ENCODE assay signal across 8 mouse cellular contexts in genomic region chr2:51972641-51973409, GRCm38 (mm10). TPM values are rescaled to one million over a fixed set of nuclear protein-coding genes. Genes with fewer than 3 reads are reported as not detected.
DNase-seq lines count a peak whose midpoint lies in the region; ATAC-seq and TF ChIP-seq lines count a peak whose summit lies in the region.

No protein-coding gene starts in this region.

- peak overlapping the region; percentile 67 for H3K4me2 ChIP-seq in embryonic facial prominence, embryonic 12.5 days (replicated peaks)
- H3K4me2 ChIP-seq in heart, embryonic 11.5 days = peak overlapping the region; percentile 69
- peak overlapping the region; percentile 69 for H3K4me2 ChIP-seq in kidney, embryonic 14.5 days (replicated peaks; ENCODE audit: low read depth, low read length)
- peak overlapping the region; percentile 78 for H3K4me2 ChIP-seq in liver, embryonic 12.5 days
- peak overlapping the region; percentile 84 for H3K4me2 ChIP-seq in myocyte (ENCODE audit: low read depth)
- H3K4me2 ChIP-seq in stomach, embryonic 16.5 days (ENCODE audit: low read depth, low read length) = peak overlapping the region; percentile 53

- ATAC-seq in embryonic facial prominence, embryonic 12.5 days (ENCODE audit: insufficient number of reproducible peaks, insufficient read depth, low FRiP score, low TSS enrichment) = peak; percentile 58; the same call in 1 of the 2 replicates
- peak; percentile 78 for ATAC-seq in heart, embryonic 11.5 days (replicated peaks; ENCODE audit: insufficient number of reproducible peaks, low FRiP score, low TSS enrichment)
- ATAC-seq in kidney, embryonic 14.5 days (ENCODE audit: low FRiP score, low TSS enrichment) = peak; percentile 91
- peak; percentile 80 for ATAC-seq in liver, embryonic 12.5 days
- peak; percentile 89 for ATAC-seq in stomach, embryonic 16.5 days (ENCODE audit: insufficient read depth, low FRiP score)

- DNase-seq in CD4-positive, CD25-positive, alpha-beta regulatory T cell, adult 2 months (ENCODE audit: low read depth, low spot score) = peak; percentile 90
- DNase-seq in adrenal gland, postnatal 25 days = peak; percentile 53

- H3K9ac ChIP-seq in embryonic facial prominence, embryonic 12.5 days = peak overlapping the region; percentile 63
- peak overlapping the region; percentile 75 for H3K9ac ChIP-seq in heart, embryonic 11.5 days (ENCODE audit: low read depth, low read length)
- peak overlapping the region; percentile 67 for H3K9ac ChIP-seq in kidney, embryonic 14.5 days (ENCODE audit: low read depth, low read length)
- H3K9ac ChIP-seq in liver, embryonic 12.5 days = peak overlapping the region; percentile 69
- H3K9ac ChIP-seq in stomach, embryonic 16.5 days (ENCODE audit: low read length) = peak overlapping the region; percentile 74

- no peak overlapping the region for H3ac ChIP-seq in myocyte (ENCODE audit: control insufficient read depth, insufficient read length)

- no peak for TF ChIP-seq POLR2A in myocyte (IDR thresholded peaks at IDR 0.05; ENCODE audit: insufficient read length, low read depth)

- no peaks in the 10 kb centered on the region for H3K9me3 ChIP-seq in embryonic facial prominence, embryonic 12.5 days
- no peaks in the 10 kb centered on the region for H3K9me3 ChIP-seq in heart, embryonic 11.5 days (replicated peaks; ENCODE audit: control insufficient read depth, low read length)
- no peaks in the 10 kb centered on the region for H3K9me3 ChIP-seq in kidney, embryonic 14.5 days (ENCODE audit: control insufficient read depth, low read length)
- no peaks in the 10 kb centered on the region for H3K9me3 ChIP-seq in liver, embryonic 12.5 days (replicated peaks)
- no peaks in the 10 kb centered on the region for H3K9me3 ChIP-seq in stomach, embryonic 16.5 days (replicated peaks; ENCODE audit: control insufficient read depth, low read length)

- no peaks in the 10 kb centered on the region for H3K4me1 ChIP-seq in embryonic facial prominence, embryonic 12.5 days
- H3K4me1 ChIP-seq in heart, embryonic 11.5 days (ENCODE audit: control insufficient read depth, insufficient read depth, low read length) = no peaks in the 10 kb centered on the region
- no peaks in the 10 kb centered on the region for H3K4me1 ChIP-seq in kidney, embryonic 14.5 days (ENCODE audit: control insufficient read depth, insufficient read depth, low read length)
- peaks cover 14% of the 10 kb centered on the region for H3K4me1 ChIP-seq in liver, embryonic 12.5 days
- H3K4me1 ChIP-seq in stomach, embryonic 16.5 days (ENCODE audit: control insufficient read depth, insufficient read depth, low read length) = 0 out of 2 replicates have a peak, but pooled peaks cover 2% of the 10 kb centered on the region

- H3K79me2 ChIP-seq in myocyte (ENCODE audit: control insufficient read depth, insufficient read depth) = no peaks in the 10 kb centered on the region

- H3K4me3 ChIP-seq in embryonic facial prominence, embryonic 12.5 days = peak overlapping the region; percentile 49
- peak overlapping the region; percentile 68 for H3K4me3 ChIP-seq in heart, embryonic 11.5 days (ENCODE audit: low read depth, low read length)
- H3K4me3 ChIP-seq in kidney, embryonic 14.5 days (ENCODE audit: low read length) = peak overlapping the region; percentile 56
- H3K4me3 ChIP-seq in liver, embryonic 12.5 days = peak overlapping the region; percentile 69
- peak overlapping the region; percentile 26 for H3K4me3 ChIP-seq in myocyte
- H3K4me3 ChIP-seq in stomach, embryonic 16.5 days (replicated peaks; ENCODE audit: low read length) = peak overlapping the region; percentile 57

- no peaks in the 10 kb centered on the region for H3K36me3 ChIP-seq in embryonic facial prominence, embryonic 12.5 days
- no peaks in the 10 kb centered on the region for H3K36me3 ChIP-seq in heart, embryonic 11.5 days (ENCODE audit: control insufficient read depth, insufficient read depth, low read length)
- no peaks in the 10 kb centered on the region for H3K36me3 ChIP-seq in kidney, embryonic 14.5 days (ENCODE audit: control insufficient read depth, insufficient read depth, low read length)
- no peaks in the 10 kb centered on the region for H3K36me3 ChIP-seq in liver, embryonic 12.5 days
- H3K36me3 ChIP-seq in myocyte (ENCODE audit: control insufficient read depth, insufficient read depth) = no peaks in the 10 kb centered on the region
- no peaks in the 10 kb centered on the region for H3K36me3 ChIP-seq in stomach, embryonic 16.5 days (ENCODE audit: control insufficient read depth, insufficient read depth, low read length)

- peak overlapping the region; percentile 72 for H3K27ac ChIP-seq in embryonic facial prominence, embryonic 12.5 days
- H3K27ac ChIP-seq in heart, embryonic 11.5 days (ENCODE audit: low read depth, low read length) = peak overlapping the region; percentile 67
- H3K27ac ChIP-seq in kidney, embryonic 14.5 days (ENCODE audit: low read depth, low read length) = peak overlapping the region; percentile 78
- H3K27ac ChIP-seq in liver, embryonic 12.5 days = peak overlapping the region; percentile 71
- peak overlapping the region; percentile 75 for H3K27ac ChIP-seq in stomach, embryonic 16.5 days (ENCODE audit: low read length)

- 2% methylated on average over 40 of the region's 40 CpGs for WGBS in embryonic facial prominence, embryonic 12.5 days
- 3% methylated on average over 40 of the region's 40 CpGs for WGBS in heart, embryonic 11.5 days (ENCODE audit: insufficient replicate concordance)
- 2% methylated on average over 40 of the region's 40 CpGs for WGBS in kidney, embryonic 14.5 days
- WGBS in liver, embryonic 12.5 days (ENCODE audit: insufficient replicate concordance) = 3% methylated on average over 40 of the region's 40 CpGs
- 2% methylated on average over 40 of the region's 40 CpGs for WGBS in stomach, embryonic 16.5 days

- H3K27me3 ChIP-seq in embryonic facial prominence, embryonic 12.5 days = no peaks in the 10 kb centered on the region
- H3K27me3 ChIP-seq in heart, embryonic 11.5 days (ENCODE audit: control insufficient read depth, insufficient read depth, low read length) = no peaks in the 10 kb centered on the region
- H3K27me3 ChIP-seq in kidney, embryonic 14.5 days (ENCODE audit: control insufficient read depth, insufficient read depth, low read length) = no peaks in the 10 kb centered on the region
- H3K27me3 ChIP-seq in liver, embryonic 12.5 days (replicated peaks) = no peaks in the 10 kb centered on the region
- H3K27me3 ChIP-seq in myocyte (ENCODE audit: control insufficient read depth, insufficient read depth, insufficient read length) = no peaks in the 10 kb centered on the region
- H3K27me3 ChIP-seq in stomach, embryonic 16.5 days (ENCODE audit: control insufficient read depth, insufficient read depth, low read length) = no peaks in the 10 kb centered on the region

TF ChIP-seq in myocyte, 11 proteins besides CTCF, POLR2A, EP300 and RAD21:
- TF ChIP-seq SRF (IDR thresholded peaks at IDR 0.05; ENCODE audit: control insufficient read depth, insufficient read length, low read depth) = no peak

RNA-seq across cellular contexts. Expression of gene Nmi, which starts 0.5 kb away (rescaled TPM):
- 8.8 and 15.1 TPM in 2 replicates for total RNA-seq in adrenal gland, postnatal 25 days (2021)
- polyA plus RNA-seq in embryonic facial prominence, embryonic 12.5 days (2016; fragmentation: Nextera tagmentation; extraction: Ambion mirVana) = 8.1 and 11.7 TPM in 2 replicates
- 12.6 and 12.7 TPM in 2 replicates for polyA plus RNA-seq in heart, embryonic 11.5 days (2014; fragmentation: Nextera tagmentation; extraction: Ambion mirVana)
- 13.8 and 17.7 TPM in 2 replicates for polyA plus RNA-seq in kidney, embryonic 14.5 days (2014; fragmentation: Nextera tagmentation; extraction: Ambion mirVana)
- polyA plus RNA-seq in liver, embryonic 12.5 days (2016; fragmentation: Nextera tagmentation; extraction: Ambion mirVana) = 9.0 and 10.0 TPM in 2 replicates
- 3.2 TPM for polyA plus RNA-seq in myocyte (2012; fragmentation: generic; extraction: Trizol)
- polyA plus RNA-seq in stomach, embryonic 16.5 days (2015; fragmentation: Nextera tagmentation; extraction: Ambion mirVana) = 18.7 and 22.4 TPM in 2 replicates

RNA-seq across cellular contexts. Expression of gene Rbm43, which starts 37.9 kb away (rescaled TPM):
- 16.8 and 18.0 TPM in 2 replicates for total RNA-seq in adrenal gland, postnatal 25 days (2021)
- polyA plus RNA-seq in embryonic facial prominence, embryonic 12.5 days (2016; fragmentation: Nextera tagmentation; extraction: Ambion mirVana) = 11.1 and 12.3 TPM in 2 replicates
- 11.6 and 14.4 TPM in 2 replicates for polyA plus RNA-seq in heart, embryonic 11.5 days (2014; fragmentation: Nextera tagmentation; extraction: Ambion mirVana)
- polyA plus RNA-seq in kidney, embryonic 14.5 days (2014; fragmentation: Nextera tagmentation; extraction: Ambion mirVana) = 8.3 and 12.9 TPM in 2 replicates
- polyA plus RNA-seq in liver, embryonic 12.5 days (2016; fragmentation: Nextera tagmentation; extraction: Ambion mirVana) = 25.3 and 27.3 TPM in 2 replicates
- 3.2 TPM for polyA plus RNA-seq in myocyte (2012; fragmentation: generic; extraction: Trizol)
- 15.1 and 16.5 TPM in 2 replicates for polyA plus RNA-seq in stomach, embryonic 16.5 days (2015; fragmentation: Nextera tagmentation; extraction: Ambion mirVana)

Comparison
In these comparisons a context has a peak if more than half of its experiments do, and no peak if none do; other contexts are left out.
1. Peak in every context shown above with its lines: DNase-seq, ATAC-seq, H3K4me3 ChIP-seq and H3K27ac ChIP-seq.